Mouse (Mus musculus) spleen, adult 12 weeks (tissue): ENCODE data around the gene Mbtps1.

Experiments used
- DNase-seq: peaks from one replicate; pipeline ENCODE4 v3.0.0; 2022; ENCODE audit warnings: low spot score

Gene Mbtps1

DNA sequence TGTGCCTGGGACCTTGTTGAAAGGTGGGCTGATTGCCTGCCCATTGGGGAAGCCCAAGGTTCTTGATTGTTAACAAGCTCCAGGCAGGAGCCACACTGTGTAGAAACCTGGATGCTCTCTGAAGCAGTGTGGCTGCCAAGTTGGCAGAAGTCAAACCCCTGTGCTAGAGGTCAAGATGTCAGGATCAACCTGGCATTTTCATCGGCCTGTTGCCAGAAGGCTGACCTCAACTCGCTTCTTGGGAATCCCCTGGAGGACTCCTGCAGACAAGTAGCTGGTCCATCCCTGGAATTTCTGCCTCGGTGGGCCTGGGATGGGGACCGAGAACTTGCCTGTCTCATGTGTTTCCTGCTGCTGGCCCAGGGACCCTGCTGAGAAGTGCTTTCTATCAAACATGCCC lies 56.4 kb downstream of the Mbtps1 start:
- DNase-seq, result no peak

DNA sequence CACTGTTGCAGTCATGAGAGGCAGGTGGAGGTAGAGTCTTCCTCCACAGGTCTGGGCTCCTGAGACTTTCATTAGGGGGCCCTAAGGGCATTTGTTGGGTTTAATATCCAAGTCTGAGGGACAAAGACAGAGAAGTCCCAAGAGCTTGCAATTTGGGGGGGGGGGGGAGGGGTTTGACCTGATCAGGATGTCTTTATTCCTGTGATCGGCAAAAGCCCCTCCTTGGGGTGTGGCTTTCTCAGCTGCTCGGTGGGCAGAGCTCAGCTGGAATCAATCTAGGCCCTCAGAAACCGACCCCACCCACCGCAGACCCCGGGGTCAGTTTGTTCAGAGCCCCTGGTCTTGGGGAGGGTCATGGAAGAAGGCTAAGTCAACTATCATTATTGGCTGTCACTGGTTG lies 56.9 kb downstream of the Mbtps1 start, which contains the start of gene Slc38a8:
Slc38a8 (minus strand) TSS at position 101 of the 400 bp plus-strand sequence.
- DNase-seq, result no peak

DNA sequence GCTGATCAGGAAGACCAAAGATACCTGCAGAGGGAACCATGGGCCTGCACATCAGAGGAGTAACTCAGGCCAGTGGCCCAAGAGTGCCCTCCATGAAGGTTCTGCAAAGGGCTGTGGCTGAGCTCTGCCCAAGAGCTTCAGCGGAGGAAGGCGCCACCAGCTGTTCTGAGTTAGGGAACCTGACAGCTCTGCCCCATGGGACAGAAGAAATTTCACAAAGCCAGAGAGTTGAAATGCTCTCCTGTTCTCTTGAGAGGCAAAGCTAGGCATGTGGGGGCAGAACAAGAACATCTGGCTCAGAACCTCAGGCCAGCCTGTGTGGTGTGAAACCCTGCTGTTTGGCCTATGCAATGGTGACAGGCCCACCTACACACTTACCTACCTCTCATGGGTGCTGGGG lies 58.7 kb downstream of the Mbtps1 start:
- DNase-seq, result no peak

DNA sequence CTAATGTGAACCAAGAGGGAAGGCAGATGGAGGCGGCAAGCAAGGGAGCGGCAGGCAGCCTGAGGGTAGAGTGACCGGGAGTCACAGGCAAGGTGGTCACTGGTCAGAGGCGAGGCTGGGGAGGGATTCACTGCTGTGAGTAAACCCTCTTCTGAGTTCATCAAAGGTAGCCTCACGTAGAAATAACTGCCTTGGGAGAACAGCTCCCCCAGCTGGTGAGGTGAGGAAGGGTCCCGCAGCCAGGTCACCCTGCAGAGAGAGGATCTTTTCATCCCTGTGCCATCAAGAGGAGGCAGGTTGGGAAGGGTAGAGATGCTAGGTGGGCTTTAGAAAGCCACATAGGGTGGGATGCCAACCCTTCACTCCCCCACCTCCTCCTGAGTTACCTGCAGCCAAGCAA lies 61.7 kb downstream of the Mbtps1 start:
- DNase-seq, result peak; percentile 23

DNA sequence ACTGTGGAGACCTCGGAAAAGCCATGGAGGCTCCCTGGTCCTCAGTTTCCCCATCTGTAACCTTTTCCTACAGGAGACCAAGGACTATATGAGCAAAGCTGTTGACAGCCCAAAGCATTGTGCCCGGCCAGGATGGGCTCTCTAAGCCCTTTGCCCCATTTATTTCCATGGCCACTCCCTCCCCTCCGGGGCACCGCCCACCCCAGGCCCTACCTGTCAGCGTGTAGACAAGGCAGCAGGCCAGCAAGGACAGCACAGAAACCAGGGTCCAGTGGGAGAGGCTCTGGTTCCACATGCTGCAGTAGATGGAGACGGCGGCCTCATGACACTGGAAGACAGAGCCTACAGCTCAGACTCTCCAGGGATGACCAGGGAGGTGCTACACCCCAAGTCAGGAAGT lies 71.4 kb downstream of the Mbtps1 start:
- DNase-seq, result no peak

DNA sequence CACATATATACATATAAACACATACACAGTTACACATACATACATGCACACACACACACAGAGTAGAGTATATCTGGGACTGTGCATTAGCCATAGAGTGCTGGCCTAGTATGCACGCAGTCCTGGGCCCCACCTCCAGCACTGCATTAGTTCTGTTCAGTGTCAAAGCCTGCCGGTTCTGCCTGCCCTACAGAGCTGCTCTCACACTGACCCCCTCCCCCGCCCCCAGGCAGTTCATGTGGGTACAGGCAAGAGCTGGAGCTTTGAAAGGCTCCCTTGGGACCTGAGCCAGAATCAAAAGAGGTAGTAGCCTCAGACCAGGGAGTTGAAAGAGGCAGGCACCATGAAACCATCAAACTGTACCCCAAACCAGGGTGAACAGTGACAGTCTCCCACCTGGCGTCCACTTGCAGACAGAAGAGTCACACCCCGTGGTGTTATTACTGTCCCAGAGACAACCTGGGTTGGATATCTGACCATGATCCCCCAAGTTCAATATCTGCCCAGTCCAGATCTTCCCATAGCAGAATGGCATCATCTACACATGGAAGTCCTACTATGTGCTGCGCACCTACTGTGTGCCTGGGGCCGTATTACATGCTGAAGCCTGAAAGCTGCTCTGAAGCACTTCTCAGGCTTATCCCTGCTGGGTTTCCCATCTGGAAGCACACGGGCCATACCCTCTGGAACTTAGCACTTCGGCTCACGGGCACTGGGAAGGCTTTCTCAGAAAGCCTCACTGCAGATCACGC lies 74.2 kb downstream of the Mbtps1 start:
- DNase-seq, result no peak

DNA sequence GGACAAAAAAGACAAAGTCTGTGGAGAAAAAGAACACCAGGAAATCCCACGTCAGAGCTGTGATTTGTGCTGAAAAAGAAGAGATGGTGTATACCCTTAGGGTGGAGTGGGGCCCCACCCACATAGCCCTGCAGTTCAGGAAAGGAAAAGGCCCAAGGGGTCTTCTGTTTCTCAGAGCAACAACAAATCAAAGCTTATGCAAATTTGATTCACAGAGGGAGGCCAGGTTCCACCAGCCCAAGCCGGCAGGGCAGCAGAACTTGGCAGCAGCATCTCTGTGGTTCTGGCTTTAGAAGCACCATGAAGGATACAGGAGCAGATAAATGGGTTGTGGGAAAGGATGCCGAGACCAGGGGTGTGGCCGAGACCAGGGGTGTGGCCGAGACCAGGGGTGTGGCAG lies 79.9 kb downstream of the Mbtps1 start:
- DNase-seq, result no peak

DNA sequence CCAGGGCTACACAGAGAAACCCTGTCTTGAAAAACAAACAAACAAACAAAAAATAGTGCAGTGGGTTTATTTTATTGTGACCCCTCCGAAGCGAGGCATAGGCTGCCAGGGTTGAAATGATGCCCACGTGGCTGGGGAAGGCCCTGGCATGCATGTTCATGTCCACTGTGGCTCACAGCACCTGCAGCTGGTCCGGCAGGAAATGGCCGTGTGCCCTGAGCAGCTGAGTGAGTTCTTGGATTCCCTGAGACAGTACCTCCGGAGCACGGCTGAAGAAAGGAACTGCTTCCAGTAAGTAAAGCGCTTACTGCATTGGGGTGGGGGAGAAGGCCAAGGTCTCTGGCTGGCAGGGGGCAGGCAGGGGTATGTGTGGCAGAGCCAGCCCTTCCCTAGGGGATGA lies 90.4 kb downstream of the Mbtps1 start:
- no peak for DNase-seq

DNA sequence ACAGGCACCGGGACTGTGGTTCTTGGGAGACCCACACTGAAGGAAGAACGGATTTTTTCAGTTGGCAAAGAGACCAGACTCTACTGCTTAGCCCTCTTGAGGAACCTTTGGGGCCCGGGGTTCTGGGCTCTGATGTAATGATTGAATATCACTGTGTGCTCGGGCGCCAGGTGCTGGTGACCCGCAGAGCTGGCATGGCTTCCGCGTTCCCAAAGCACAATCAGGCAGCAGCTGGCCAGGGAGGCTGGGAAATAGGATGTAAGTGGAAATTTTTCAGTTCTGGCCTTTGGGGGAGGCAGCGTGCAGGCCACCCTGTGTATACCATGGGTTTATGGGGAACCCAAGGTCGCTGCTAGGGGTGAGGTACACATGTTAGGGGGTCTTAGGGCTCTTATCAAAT lies 91.7 kb downstream of the Mbtps1 start:
- no peak for DNase-seq

DNA sequence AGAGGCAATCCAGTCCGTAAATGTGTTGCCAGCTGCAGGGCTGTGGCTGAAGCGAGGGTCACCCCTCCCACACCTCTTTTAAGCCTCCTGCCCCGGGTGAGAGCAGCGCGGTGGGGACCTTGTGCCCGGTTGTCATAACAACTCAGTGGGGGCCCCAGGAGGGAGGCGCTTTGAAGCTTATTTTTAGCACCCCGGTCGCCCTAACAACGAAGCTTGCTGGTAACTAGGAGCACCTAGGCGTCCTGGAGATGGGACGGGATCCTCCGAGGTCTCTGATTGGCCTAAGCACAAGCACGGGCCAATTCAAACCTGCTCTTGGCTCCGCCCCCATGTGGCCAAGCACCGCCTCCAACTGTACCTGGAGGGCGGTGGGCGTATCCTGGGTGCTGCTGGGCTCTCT lies 92.4 kb downstream of the Mbtps1 start:
- DNase-seq, result no peak

DNA sequence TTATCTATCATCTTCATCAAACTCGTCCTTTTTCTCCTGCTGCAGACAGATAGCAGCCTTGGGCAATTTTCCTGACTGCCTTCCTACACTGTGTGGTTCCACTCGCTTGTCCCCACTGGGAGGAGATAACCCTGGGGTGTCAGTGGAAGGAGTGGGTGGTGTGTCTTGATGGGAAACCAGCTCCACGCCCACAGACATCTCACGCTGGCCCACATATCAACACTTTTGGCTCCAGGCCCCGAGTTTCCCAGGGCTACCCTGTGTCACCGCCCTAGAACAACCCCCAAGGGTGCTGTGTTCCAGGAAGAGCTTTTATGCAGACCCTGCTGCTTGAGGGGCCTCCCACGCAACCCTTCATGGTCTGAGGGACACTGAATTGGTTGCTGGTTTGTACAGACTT lies 94.8 kb downstream of the Mbtps1 start:
- DNase-seq, result no peak

DNA sequence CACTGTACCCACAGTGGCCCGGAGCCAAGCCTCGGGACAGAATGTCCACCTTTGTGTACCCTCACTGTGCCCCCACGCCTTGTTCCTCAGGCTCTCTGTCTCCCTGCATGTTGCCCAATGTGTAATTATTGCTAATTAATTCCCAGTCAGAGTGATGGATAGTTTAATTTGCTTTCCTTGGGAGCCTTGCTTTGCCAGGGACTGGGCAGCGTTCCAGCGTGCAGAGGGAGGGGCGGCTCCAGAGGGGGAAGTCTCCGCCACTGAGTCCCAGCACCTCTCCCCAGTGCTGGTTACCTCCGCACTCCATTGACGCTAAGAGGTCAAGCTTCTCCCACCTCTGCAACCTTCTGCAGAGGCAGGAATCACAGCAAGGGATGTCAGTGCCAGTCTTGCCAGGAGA lies 97.2 kb downstream of the Mbtps1 start:
- DNase-seq, result no peak

DNA sequence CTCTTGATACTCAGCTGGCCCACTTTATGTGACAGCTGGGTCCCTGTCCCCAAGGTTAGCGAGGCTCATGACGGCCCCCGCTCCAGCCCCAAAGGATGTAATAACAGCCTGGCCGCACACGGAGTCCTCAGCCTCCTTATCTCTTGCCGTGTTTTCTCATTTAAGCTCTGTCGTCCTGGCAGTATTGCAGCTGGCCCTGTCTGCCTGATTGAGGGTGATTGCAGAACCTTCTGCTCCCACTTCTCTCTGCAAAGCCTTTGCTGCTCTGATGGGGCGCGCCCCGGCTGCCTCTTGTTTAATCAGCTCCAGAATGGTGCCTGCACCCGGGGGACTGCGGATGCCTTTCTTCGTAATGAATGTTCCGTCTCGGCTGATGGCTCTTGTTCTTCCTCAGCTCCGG lies 98.8 kb downstream of the Mbtps1 start:
- DNase-seq, result no peak
